Mouse (Mus musculus) cerebellum, adult 11-12 months (tissue): ENCODE measurements at regions not wholly inside any gene's neighbourhood (a gene's known extent, or its start where the extent isn't known, plus 50 kb on each side); places are given as distances from the start of the nearest gene placed in this dataset.

Experiments used
- DNase-seq: peaks from one replicate; pipeline ENCODE4 v3.0.0; 2022

DNA sequence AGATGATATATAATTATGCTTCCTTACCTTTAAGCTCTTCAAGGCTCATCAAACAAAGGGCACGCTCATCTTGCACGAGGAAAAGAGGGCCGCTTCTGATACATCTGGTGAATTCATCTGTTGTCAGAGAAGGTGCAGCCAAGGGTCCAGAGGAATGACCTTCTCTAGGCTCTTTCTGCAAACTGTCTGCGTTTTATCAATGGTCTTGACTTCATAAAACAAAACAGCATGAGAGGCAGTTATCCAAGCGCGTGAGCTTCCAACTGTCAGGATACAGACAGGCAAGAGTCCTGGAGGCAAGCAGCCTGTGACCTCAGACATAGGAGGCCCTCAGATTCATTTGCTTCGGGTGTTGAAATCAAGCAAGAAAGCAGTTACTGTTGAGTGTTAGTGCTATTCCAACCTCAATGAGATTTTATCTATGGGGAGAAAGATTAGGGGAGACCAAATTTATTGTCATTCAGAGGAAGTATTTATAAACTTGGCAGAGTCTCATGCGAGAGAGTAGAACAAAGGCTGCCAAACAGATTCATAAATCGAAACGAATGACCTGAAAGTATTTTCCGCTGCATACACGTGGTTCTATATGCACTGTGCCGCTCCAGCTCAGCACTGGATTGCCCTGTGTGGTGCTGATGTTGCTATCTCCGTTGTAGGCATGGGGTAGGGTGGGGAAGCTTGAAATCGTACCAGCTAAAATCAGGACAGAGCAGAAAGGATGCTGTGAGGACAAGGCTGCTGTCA lies 107.2 kb upstream of the Vangl1 start:
- DNase-seq: no peak

DNA sequence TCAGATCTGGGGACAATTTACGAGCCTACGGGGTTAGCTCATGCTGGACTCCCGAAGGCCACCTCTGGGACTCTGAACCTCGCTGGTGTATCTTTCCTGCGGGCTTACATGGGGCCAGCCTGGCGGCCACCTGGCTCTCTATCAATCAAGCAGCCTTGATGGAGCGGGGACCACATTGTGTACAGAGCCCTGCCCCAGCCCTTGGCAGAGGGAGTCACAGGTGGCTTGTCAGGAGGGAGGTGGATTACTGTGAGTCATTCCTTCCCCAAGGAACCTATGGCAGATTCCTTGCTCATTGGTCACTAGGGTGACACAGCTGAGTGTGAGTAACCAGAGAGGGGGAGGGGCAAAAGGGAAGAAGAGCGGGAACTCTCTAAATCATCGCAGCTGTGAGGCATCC lies 105.8 kb upstream of the Vangl1 start:
- no peak for DNase-seq

DNA sequence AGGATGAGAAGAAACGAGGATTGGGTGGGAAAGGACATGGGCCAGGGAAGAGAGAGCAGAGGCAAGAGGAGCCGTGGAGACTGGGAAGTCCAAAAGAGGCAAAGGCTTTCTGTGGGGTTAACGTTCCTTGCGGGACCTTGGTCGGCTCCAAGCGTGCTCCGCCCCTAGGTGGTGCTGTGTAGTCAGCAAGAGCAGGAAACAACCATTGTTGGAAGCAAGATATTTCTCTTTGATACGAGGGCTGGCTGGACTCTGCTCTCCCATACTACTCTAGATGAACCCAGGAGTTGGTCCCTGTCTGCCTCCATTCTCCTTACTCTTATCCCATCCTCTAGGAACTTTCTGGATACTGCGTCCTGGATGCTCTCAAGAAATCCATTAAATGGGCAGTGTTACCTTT lies 105.3 kb upstream of the Vangl1 start:
- DNase-seq: peak; percentile 9

DNA sequence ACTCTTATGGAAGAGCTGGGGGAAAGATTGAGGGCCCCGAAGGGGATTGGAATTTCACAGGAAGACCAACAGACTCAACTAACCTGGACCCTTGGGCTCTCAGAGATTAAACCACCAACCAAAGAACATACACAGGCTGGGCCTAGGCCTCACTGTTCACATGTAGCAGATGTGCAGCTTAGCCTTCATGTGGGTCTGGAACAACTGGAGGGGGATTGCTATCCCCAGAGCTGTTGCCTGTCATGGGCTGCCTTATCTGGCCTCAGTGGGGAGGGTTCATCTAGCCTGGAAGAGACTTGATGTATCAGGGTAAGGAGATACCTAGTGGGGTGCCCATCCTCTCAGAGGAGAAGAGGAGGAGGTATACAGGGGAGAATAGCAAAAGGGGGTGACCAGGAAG lies 103.2 kb upstream of the Vangl1 start:
- DNase-seq: no peak

DNA sequence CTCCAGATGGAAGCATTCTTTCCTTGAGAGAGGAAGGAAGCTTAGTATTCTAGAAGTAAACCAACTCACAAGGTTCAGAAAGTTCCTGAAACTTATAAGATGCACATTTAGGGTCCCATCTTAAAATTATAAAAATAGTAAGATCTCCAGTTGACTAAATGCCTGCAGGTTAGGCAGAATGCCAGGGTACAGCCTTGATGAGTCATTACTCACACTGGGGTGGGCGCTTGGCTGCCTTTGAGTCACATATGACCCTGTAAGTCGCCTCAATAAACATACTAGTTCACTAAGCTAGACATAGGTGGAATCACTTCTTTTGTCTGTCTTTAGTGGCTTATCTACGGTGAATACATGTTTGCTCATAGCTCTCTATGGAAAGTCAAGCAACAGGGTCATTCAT lies 87.9 kb upstream of the Vangl1 start:
- no peak for DNase-seq

DNA sequence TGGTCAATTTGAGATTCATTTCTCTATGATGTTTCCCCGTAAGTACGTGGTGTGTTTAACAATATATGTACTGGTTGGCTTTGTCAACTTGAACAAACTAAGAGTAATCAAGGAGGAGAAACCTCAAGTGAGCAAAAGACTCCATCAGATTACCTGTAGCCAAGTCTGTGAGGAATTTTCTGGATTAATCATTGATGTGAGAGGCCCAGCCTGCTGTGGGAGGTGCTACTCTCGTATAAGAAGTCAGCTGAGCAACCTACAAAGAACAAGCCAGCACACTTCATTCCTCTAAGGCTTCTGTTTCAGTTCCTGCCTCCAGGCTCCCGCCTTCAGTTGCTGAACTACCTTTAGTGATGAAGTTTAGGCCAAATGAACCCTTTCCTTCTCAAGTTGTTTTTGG lies 77.5 kb upstream of the Vangl1 start:
- no peak for DNase-seq

DNA sequence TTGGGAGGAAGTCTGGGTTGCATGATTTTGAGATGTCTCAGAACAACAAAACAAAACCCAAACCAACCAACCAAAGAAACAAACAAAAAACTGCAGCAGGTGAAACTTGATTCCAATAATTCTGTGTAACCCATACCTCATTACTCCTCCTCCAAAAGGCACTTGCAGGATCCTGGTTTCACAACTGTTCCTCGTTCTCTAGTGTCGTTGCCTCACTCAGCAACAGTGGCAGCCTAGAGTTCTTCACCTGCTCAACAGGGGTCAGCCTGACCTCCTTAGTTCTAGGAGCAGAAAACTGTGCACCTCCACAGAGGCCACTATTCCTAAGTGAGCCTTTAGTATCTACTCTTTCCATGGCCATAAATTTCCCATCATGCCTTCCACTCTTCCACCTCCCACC lies 72.3 kb upstream of the Vangl1 start:
- DNase-seq: no peak

DNA sequence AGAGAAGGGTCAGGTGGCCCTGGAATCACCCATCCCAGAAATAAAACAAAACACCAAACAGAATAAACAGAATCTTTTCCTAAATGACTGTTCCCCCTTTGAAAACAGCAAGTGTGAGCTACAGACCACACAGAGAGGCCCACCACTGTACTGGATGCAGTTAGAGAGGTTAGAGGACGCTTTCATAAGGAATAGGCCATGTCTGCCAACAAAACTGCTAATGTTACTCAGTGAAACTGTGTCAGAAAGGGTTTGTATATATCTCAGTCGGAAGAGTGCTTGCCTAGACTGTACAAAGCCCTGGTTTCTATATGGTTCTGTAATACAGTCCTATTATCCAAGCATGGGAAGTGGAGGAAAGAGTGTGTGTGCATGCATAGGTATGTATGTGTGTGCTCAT lies 71.8 kb upstream of the Vangl1 start:
- no peak for DNase-seq

DNA sequence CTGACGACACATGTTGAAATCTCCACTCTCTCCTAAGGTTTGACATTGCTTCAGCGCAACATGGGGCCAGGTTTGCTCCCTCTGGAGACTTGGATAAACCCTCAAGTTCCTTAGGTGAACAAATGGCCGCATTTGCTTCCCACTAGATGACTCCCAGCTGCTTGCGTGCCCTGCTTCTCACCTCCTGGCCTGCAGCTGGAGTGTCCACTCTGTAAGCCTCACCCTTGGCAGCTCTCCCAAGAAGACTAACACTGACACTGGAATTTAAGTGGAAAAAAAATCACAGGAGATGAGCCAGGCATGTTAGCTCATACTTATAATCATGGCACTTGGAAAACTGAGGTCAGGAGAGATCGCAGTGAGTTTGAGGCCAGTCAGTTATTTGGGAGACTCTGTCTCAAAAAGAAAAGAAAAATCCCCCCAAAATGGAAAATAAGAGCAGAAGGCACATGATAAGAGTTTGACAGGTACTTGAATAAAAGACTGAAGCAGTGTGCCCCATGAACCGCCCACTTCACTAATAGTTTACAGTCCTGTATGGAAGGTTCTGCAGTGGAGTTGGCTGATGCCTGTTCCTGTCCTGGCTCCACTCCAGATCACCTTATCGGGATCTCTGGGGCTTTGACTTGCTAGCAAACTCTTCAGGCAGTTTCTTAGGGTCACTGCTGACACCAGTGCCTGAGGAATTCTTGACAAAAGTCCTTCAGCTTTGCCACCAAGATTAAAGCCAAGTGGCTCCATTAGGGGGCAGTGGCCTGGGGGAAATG lies 70.9 kb upstream of the Vangl1 start:
- no peak for DNase-seq

DNA sequence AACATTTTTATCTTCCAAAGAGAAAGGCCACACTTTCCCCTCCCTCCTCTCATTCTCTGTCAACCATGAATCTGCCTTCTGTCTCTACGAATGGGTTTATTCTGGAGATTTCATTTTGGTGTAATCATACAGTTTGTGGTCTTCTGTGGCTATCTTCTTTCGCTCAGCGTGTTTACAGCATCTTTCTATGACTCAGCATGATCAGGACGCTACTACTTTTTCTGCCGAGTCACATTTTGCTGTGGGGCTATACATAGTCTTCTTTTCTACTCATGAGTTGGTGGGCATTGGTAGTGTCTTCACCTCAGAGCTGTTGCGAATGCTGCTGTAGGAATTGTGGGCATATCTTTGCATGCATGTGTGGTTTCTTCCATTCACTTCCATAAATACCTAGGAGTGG lies 66.3 kb upstream of the Vangl1 start:
- no peak for DNase-seq

DNA sequence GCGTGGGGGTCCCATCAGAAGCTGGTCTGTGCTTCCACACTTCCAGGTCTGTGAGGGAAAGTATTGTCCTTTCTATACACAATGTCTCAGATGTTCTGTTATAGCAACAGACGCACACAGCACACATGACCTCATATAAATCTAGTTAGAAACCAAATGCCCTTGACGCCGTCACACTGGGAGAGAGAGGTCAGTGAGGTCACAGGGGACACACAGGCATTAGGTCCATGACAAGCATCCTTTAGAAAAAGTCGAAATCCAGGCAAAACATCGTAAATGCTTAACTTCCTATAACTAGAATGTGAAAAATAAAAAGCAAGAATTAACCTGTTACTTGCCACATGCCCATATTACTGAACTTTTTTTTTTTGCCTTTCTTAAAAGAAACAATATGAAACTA lies 65.8 kb upstream of the Vangl1 start:
- DNase-seq: no peak

DNA sequence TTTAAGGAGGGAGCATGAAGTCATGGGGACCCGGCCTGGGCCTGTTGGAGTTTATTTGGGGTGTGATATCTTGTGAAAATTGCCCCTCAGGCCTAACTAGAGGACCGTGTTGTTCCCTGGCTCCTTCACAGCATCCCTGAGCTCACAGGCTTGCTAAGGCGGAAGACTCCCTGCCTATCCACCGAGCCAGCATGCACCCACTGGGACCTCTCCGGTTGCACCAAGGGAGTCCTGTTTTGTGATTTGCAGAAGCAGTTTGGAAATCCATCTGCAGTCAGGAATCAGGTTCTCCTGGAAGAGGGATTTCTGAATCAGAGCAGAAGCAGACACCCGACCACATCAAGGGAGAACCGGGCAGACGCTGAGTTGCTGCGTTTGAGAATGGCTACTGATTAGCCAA lies 61.6 kb upstream of the Vangl1 start:
- DNase-seq: no peak

DNA sequence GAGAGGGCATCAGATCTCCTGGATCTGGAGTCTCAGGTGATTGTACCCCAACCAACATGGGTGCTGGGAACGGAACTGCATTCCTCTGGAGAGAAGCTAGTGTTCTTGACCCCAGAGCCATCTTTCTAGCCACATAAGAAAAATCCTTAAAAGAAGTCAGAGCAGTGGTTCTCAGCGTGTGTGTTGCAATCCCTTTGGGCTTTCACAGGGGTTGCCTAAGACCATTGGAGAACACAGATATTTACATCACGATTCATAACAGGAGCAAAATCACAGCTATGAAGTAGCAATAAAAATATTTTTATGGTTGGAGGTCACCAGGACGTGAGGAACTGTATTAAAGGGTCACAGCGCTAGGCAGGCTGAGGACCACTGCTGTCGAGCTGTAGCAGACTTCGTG lies 60.7 kb upstream of the Vangl1 start:
- DNase-seq: no peak

DNA sequence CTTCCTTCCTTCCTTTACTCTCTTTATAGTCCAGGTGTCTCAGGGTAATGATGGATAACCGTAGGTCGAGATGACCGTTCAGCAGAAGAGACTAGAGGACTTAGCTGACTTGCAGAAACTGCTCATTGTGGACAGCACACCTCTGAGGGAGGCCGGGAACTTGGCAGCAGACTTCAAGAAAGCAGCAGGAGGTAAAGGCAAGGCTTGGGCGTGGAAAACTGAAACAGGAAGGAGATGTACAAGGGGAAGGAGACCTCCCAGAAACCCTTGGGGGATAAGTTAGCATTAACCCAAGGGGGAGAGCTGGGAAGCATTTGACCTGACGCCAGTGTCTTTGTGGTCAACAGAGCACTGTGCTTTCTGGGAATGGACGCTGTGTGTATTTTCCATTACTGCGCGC lies 58.8 kb upstream of the Vangl1 start:
- DNase-seq: no peak

DNA sequence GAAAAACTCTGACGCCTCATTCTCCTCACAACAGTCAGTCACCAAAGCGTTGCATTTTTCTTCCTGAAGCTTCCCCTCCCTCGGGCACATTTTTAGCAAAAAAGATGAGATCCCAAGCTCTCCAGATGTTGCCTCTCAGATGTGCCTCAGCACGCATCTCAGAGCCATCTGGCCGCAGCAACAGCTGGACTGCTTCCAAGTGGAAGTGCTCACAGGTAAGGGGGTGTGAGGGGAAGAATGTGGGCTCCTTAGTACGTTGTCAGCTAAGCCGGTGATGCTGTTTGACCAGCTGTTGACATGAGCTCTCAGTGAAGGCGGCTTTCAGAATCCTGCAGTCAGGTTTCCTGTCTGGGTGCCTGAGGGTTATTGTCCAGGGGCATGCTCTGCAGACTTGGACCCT lies 58.2 kb upstream of the Vangl1 start:
- DNase-seq: no peak

DNA sequence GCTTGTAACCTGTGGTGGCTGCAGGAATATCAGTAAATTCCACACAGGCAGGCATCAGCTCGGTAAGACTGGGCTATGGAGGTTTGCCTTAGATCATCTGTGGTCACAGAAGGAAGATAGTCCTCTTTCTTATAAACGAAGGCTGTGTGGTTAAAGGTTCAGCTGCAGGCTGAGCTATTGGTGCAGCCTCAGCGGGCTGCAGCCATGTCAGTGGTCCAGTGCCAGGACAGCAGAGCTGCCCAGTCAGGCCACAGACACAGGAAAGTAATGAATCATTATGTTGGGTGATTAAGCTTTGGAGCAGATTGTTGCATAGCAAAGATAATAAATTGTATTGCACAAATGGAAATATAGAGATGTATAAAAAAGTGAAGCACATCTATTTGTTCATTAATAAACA lies 57.0 kb upstream of the Vangl1 start:
- no peak for DNase-seq
